Mouse (Mus musculus) forebrain, embryonic 16.5 days (tissue): ENCODE results near the gene Mmp15. TPM values are rescaled to one million over a fixed set of nuclear protein-coding genes. Genes with fewer than 3 reads are reported as not detected.

Experiments used
- ATAC-seq: fragments of 200-750 bp; cut with Nextera tagmentation; 2 replicates; pipeline ENCODE4 v1.8.0; 2017; ENCODE audit warnings: mild to moderate bottlenecking, moderate library complexity
- H3K27ac ChIP-seq: fragments of 300-500 bp; sonication (generic); 2 replicates; pipeline ENCODE4 v1.5.1; 2014; ENCODE audit warnings: low read length, control low read depth
- H3K27me3 ChIP-seq: fragments of 300-500 bp; sonication (generic); replicated peaks from 2 replicates; pipeline ENCODE4 v1.6.1; 2014; ENCODE audit warnings: low read length; ENCODE audit not compliant: control insufficient read depth, insufficient read depth
- H3K36me3 ChIP-seq: fragments of 300-500 bp; sonication (generic); 2 replicates; pipeline ENCODE4 v1.6.1; 2014; ENCODE audit not compliant: control insufficient read depth, insufficient read depth
- H3K4me1 ChIP-seq: fragments of 300-500 bp; sonication (generic); replicated peaks from 2 replicates; pipeline ENCODE4 v1.6.1; 2014; ENCODE audit warnings: low read length; ENCODE audit not compliant: control insufficient read depth, insufficient read depth
- H3K4me2 ChIP-seq: fragments of 300-500 bp; sonication (generic); 2 replicates; pipeline ENCODE4 v1.6.1; 2014; ENCODE audit warnings: mild to moderate bottlenecking, low read length, control low read depth
- H3K4me3 ChIP-seq: fragments of 300-500 bp; sonication (generic); replicated peaks from 2 replicates; pipeline ENCODE4 v1.5.1; 2014; ENCODE audit warnings: mild to moderate bottlenecking, low read length, control low read depth
- H3K9ac ChIP-seq: fragments of 300-500 bp; sonication (generic); replicated peaks from 2 replicates; pipeline ENCODE4 v1.6.1; 2014; ENCODE audit warnings: low read depth, low read length, control low read depth
- H3K9me3 ChIP-seq: fragments of 300-500 bp; sonication (generic); 2 replicates; pipeline ENCODE4 v1.6.1; 2016; ENCODE audit warnings: low read length; ENCODE audit not compliant: control insufficient read depth
- WGBS: fragments of 180-500 bp; shearing (Covaris S2); extraction: QIAGEN DNeasy Blood & Tissue Kit; methylation state at CpG from one replicate; pipeline ENCODE4 v1.1.7; 2014; 5-methylcytosine and 5-hydroxymethylcytosine counted together
- polyA plus RNA-seq: library from polyadenylated mRNA; unstranded; fragments of >200 nt; fragmentation: Nextera tagmentation; extraction: Ambion mirVana; gene quantifications from 2 replicates; pipeline ENCODE4 v1.2.1, GENCODE M21; 2015

The Mmp15 gene
- polyA plus RNA-seq, 1 experiment from 2014 or later, result 11.3 TPM

- Histone ChIP-seq H3K4me3 (no peak overlapping the region), H3K36me3 (no peaks in the 10 kb centered on the region), H3K27ac (no peak overlapping the region), H3K4me2 (no peak overlapping the region), H3K9ac (no peak overlapping the region), H3K9me3 (peaks cover 3% of the 10 kb centered on the region; the same call in 1 of the 2 replicates), H3K4me1 (no peaks in the 10 kb centered on the region; the same call in 1 of the 2 replicates), H3K27me3 (no peaks in the 10 kb centered on the region)
- no peak for ATAC-seq
- 86% methylated on average over 3 of the region's 3 CpGs for WGBS
Observed at GRCm38 (mm10) chr8:95381595-95381994, 29.5 kb downstream of the Mmp15 start.

GRCm38 (mm10) chr8:95384501-95384900 is 32.4 kb downstream of the Mmp15 start:
- Histone ChIP-seq H3K9me3 (peaks cover 3% of the 10 kb centered on the region; the same call in 1 of the 2 replicates), H3K27me3 (no peaks in the 10 kb centered on the region), H3K4me2 (no peak overlapping the region), H3K9ac (no peak overlapping the region), H3K36me3 (no peaks in the 10 kb centered on the region), H3K4me3 (no peak overlapping the region), H3K27ac (no peak overlapping the region), H3K4me1 (no peaks in the 10 kb centered on the region)
- WGBS, result 90% methylated on average over 3 of the region's 3 CpGs
- ATAC-seq, result no peak

GRCm38 (mm10) chr8:95386037-95386436 is 34.0 kb downstream of the Mmp15 start:
- Histone ChIP-seq H3K4me1 (no peaks in the 10 kb centered on the region), H3K27ac (no peak overlapping the region), H3K9me3 (peaks cover 3% of the 10 kb centered on the region; the same call in 1 of the 2 replicates), H3K4me2 (no peak overlapping the region), H3K36me3 (no peaks in the 10 kb centered on the region), H3K4me3 (no peak overlapping the region), H3K9ac (no peak overlapping the region), H3K27me3 (no peaks in the 10 kb centered on the region)
- ATAC-seq, result no peak
- 85% methylated on average over 5 of the region's 5 CpGs for WGBS

DNA sequence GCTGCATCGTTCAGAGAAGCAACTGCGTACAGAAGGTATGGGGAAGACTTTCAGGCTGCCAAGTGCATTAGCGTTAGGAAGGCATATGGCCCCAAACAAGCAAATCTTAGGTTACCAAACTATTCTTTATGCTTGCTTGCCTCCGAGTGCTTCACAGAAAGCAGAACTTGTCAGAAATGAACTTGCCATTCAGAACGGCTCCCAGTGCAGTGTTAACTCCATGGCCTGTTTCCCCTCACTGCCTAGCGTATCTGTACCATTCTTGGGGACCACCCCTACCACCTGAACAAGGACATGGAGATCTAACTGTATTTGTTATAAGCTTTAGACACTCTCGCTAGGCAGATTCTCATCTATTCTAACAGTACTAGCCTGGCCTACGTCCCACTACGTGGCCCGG is 35.2 kb downstream of the Mmp15 start:
- Histone ChIP-seq H3K4me3 (no peak overlapping the region), H3K27me3 (no peaks in the 10 kb centered on the region), H3K36me3 (no peaks in the 10 kb centered on the region), H3K27ac (no peak overlapping the region), H3K4me1 (no peaks in the 10 kb centered on the region), H3K9ac (no peak overlapping the region), H3K4me2 (no peak overlapping the region), H3K9me3 (peaks cover 3% of the 10 kb centered on the region; the same call in 1 of the 2 replicates)
- WGBS, result 90% methylated on average over 10 of the region's 10 CpGs
- no peak for ATAC-seq

- no peak overlapping the region for H3K9ac ChIP-seq
- no peak overlapping the region for H3K4me2 ChIP-seq
- no peak overlapping the region for H3K27ac ChIP-seq
- H3K27me3 ChIP-seq, result no peaks in the 10 kb centered on the region
- H3K4me3 ChIP-seq, result no peak overlapping the region
- peaks cover 3% of the 10 kb centered on the region; the same call in 1 of the 2 replicates for H3K9me3 ChIP-seq
- 64% methylated on average over 7 of the region's 7 CpGs for WGBS
- no peaks in the 10 kb centered on the region for H3K36me3 ChIP-seq
- H3K4me1 ChIP-seq, result no peaks in the 10 kb centered on the region
- no peak for ATAC-seq
Observed at GRCm38 (mm10) chr8:95387936-95388335, 35.9 kb downstream of the Mmp15 start.

DNA sequence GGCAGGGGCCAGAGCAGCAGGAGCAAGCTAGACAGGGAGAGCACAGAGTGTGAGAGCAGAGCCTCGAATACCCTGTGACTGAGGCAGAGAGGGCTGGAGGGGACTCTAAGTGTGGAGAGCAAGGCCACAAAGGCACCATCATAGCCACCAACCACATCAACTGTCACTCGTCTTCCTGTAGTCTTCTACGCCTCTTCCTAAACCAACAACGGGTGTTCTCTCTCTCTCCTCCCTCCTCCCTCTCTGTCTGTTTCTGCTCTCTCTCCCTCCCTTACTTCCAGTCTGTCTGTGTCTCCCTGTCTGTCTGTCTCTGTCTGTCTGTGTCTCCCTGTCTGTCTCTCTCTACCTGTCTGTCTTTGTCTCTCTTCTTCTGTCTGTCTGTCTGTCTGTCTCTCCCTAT is 38.2 kb downstream of the Mmp15 start:
- Histone ChIP-seq H3K36me3 (no peaks in the 10 kb centered on the region), H3K27me3 (no peaks in the 10 kb centered on the region), H3K4me1 (no peaks in the 10 kb centered on the region), H3K27ac (no peak overlapping the region), H3K9me3 (no peaks in the 10 kb centered on the region), H3K4me2 (no peak overlapping the region), H3K4me3 (no peak overlapping the region), H3K9ac (no peak overlapping the region)
- WGBS, result 75% methylated on average over 4 of the region's 4 CpGs
- no peak for ATAC-seq

GRCm38 (mm10) chr8:95391101-95391500 is 39.0 kb downstream of the Mmp15 start:
- WGBS, result 81% methylated on average over 7 of the region's 7 CpGs
- no peak overlapping the region for H3K4me3 ChIP-seq
- ATAC-seq, result no peak

DNA sequence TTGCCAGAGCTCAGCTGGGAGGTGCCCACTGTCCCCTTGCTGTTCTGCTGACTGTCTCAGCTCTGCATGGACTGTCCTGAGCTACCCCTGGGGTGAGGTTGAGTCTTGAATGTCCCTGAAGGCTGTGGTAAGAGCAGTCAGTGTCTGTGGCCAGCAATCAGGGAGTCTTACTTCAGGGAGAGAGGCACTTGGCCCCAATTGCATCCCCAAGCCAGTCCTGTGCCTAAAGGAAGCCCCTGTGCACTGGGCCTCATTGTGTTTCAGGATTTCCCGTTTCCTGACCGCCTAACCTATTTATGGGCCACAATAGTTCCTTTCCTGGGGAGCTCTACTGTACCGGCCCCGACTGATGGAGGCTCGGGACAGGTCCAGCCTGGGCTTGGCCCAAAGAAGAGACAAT is 40.5 kb downstream of the Mmp15 start:
- 78% methylated on average over 5 of the region's 5 CpGs for WGBS
- H3K9me3 ChIP-seq, result no peaks in the 10 kb centered on the region
- H3K27ac ChIP-seq, result no peak overlapping the region
- no peaks in the 10 kb centered on the region for H3K36me3 ChIP-seq
- H3K9ac ChIP-seq, result no peak overlapping the region
- H3K4me2 ChIP-seq, result no peak overlapping the region
- no peaks in the 10 kb centered on the region; the same call in 1 of the 2 replicates for H3K4me1 ChIP-seq
- no peak for ATAC-seq
- H3K4me3 ChIP-seq, result no peak overlapping the region
- no peaks in the 10 kb centered on the region for H3K27me3 ChIP-seq

More at GRCm38 (mm10) chr8:95391101-95391500, 39.0 kb downstream of the Mmp15 start:
- H3K9ac ChIP-seq, result no peak overlapping the region
- no peaks in the 10 kb centered on the region for H3K9me3 ChIP-seq
- no peaks in the 10 kb centered on the region for H3K36me3 ChIP-seq
- no peak overlapping the region for H3K4me2 ChIP-seq
- H3K4me1 ChIP-seq, result no peaks in the 10 kb centered on the region
- H3K27ac ChIP-seq, result no peak overlapping the region
- no peaks in the 10 kb centered on the region for H3K27me3 ChIP-seq

DNA sequence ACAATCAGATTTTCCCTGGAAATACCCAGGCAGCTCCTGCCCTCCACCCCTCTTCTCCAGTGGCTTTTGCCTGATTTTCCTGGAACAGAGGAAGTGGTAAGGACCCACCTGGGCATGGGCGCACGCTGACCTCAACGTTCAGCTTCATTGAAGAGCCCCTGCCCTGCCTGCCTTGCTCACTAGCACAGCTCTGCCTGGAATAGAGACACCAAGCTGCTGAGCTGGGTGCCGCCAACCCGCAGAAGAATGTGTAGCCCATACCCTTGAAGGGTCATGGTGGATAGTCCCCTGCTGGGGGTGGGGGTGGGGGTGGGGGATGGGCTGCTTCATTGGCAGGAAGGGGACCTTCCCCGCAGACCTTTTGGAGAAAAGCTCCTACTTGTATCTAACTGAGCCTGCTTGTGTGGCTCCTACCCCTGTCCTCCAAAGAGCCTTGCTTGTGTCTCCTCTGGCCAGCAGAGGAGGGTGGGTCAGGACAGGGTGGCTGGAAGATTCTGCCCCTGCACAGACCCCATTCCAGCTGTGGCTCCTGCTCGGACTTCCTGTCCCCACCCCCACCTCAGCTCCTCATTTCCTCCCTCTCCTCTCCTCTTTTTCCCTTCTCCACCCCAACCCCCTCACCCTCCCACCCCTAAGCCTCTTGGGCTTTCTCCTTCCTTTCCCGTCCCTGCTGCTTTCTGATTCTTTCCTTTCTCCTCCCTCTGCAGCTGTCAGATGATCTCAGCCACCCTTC is 43.3 kb downstream of the Mmp15 start:
- no peak for ATAC-seq
- H3K9me3 ChIP-seq, result no peaks in the 10 kb centered on the region
- WGBS, result 54% methylated on average over 8 of the region's 8 CpGs
- no peak overlapping the region for H3K9ac ChIP-seq
- H3K27me3 ChIP-seq, result no peaks in the 10 kb centered on the region
- no peak overlapping the region for H3K4me2 ChIP-seq
- no peaks in the 10 kb centered on the region; the same call in 1 of the 2 replicates for H3K4me1 ChIP-seq
- H3K4me3 ChIP-seq, result no peak overlapping the region
- H3K27ac ChIP-seq, result no peak overlapping the region
- H3K36me3 ChIP-seq, result no peaks in the 10 kb centered on the region
